Mouse (Mus musculus) skeletal muscle tissue, adult 2 months (tissue): Measurements from ENCODE around the gene Magea10.

Source experiments
- DNase-seq: peaks from one replicate; pipeline ENCODE4 v3.0.0-alpha.2; 2012; ENCODE audit warnings: low read depth, low spot score

The Magea10 gene

GRCm38 (mm10) chrX:72386758-72387157 is at the start of gene Magea10:
Gene Magea10, minus strand, starts transcription at chrX:72386858.
- no peak for DNase-seq

- no peak for DNase-seq
Measured at GRCm38 (mm10) chrX:72381972-72382371, 4.7 kb downstream of the Magea10 start.
